Mouse (Mus musculus) left cerebral cortex, postnatal 14 days (tissue): ENCODE results near the gene Nenf. TPM values are rescaled to one million over a fixed set of nuclear protein-coding genes. Genes with fewer than 3 reads are reported as not detected.

Source experiments
- DNase-seq, 2 experiments: peaks; one replicate each; pipeline ENCODE4 v3.0.0; 2021 to 2022; ENCODE audit warnings: low spot score in 2 of 2, mixed read lengths in 1 of 2
- intact Hi-C: fragments of 180-260 bp; cut with DNase I; formaldehyde crosslinking; loops from one replicate; pipeline ENCODE4 v1.15.1; 2025
- total RNA-seq, 2 experiments: library from RNA; stranded (reverse); gene quantifications; 2 replicates each; pipeline ENCODE4 v1.2.3; 2021

Nenf gene
- total RNA-seq, 2 experiments from 2014 or later: 68.6 to 70.4 TPM

DNA sequence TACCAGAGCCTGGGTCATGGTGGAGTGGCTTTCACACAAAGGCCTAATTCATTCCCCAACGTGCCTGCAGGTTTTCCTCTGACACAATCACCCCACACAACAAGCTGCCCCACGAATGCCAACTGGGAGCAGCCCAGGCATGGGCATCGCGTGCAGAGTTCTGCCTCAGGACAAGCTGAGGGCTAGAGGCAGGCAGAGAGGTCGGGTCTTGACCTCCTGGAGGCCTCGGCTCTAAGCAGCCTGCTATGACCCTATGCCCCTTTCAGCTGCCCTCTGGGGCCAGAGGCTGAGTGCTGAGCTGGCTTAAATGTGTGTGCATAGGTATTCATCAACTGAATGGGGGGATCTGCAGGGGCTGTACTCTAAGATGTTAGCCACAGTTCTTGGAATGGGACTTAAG lies 56.1 kb downstream of the Nenf start:
- intact Hi-C loops: loop anchor here (10.0 kb wide), 1 partner anchor 167 kb away; the partner anchor contains the start of gene Batf3
- DNase-seq: no peak

GRCm38 (mm10) chr1:191259661-191260060 lies 58.3 kb downstream of the Nenf start:
- DNase-seq: no peak
- intact Hi-C loops: loop anchor here (10.0 kb wide), 1 partner anchor 165 kb away; the partner anchor contains the start of gene Batf3

- intact Hi-C loops: no loop called here
- DNase-seq: no peak
These were observed 58.9 kb downstream of the Nenf start for GRCm38 (mm10) chr1:191259121-191259520.

DNA sequence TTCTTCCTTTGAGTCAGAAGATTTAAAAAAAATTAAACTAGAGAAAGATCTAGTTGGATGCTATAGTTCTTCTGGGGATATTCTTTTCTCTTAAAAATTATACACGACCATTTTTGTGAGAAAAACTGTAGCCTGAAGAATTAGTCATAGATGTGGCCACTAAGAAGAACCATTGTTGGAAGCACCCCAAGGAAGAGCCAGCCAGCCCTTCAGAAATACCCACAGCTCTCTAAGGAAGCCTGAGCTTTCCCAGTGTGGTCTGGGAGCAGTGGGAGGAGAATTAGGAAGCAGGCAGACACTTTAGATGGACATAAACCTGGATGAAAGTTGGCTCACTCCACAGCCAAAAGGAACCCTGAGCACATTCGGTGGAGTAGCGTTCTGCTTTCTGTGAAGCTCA lies 59.5 kb downstream of the Nenf start:
- intact Hi-C loops: no loop called here
- no peak for DNase-seq

DNA sequence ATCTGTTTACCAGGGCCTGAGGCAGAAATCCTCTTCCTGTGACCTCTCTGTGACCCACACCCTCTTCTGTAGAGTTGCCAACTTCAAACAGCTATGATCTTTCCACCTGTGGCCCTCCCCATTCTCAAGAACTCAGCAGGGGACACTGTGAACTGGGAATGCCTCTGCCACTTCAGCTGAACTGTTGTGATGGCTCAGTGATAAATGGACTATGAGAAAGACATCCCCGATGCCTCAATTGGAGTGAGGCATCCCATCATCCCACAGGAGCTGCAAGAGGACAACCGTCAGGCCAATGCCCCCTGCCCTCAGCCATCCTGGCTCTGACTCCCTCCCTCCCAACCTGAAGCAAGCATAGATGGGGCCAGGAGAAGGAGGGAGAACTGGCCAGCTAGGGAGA lies 60.0 kb downstream of the Nenf start:
- intact Hi-C loops: no loop called here

GRCm38 (mm10) chr1:191257351-191257771 lies 60.6 kb downstream of the Nenf start:
- intact Hi-C loops: no loop called here

More for the DNA sequence above, 60.0 kb downstream of the Nenf start:
- no peak for DNase-seq

More at GRCm38 (mm10) chr1:191257351-191257771, 60.6 kb downstream of the Nenf start:
- no peak for DNase-seq

Other genes with a start within 250 kb of the Nenf start
- under 1 TPM; 0.62 to 0.74 TPM for gene Batf3, start 220.3 kb downstream of the Nenf start, total RNA-seq
- gene Fam71a, start 153.4 kb downstream of the Nenf start, total RNA-seq: not detected
- under 1 TPM; 0.51 to 0.59 TPM for gene Atf3, start 100.2 kb downstream of the Nenf start, total RNA-seq
- gene Tmem206, start 7.7 kb upstream of the Nenf start, total RNA-seq: 1 to 10 TPM; 8.6 to 9.2 TPM
- gene Ppp2r5a, start 85.1 kb upstream of the Nenf start, total RNA-seq: 10 to 100 TPM; 80.3 to 80.7 TPM